16 mouse cellular contexts compared by ENCODE assay signal in genomic region chr1:138604736-138605135, GRCm38 (mm10). TPM values are rescaled to one million over a fixed set of nuclear protein-coding genes. Genes with fewer than 3 reads are reported as not detected.
DNase-seq lines count a peak whose midpoint lies in the region; ATAC-seq and TF ChIP-seq lines count a peak whose summit lies in the region.
"Had no signal": no experiment of that assay in that cellular context is flagged by ENCODE, and none has a peak within 500 bp of the region (broad histone marks: within the 10 kb centered on the region; RNA-seq: fewer than 3 reads in every experiment).

No protein-coding gene starts in this region.

- no peaks in the 10 kb centered on the region for H3K9me3 ChIP-seq in forebrain, embryonic 14.5 days (replicated peaks; ENCODE audit: control insufficient read depth, low read length)
- H3K9me3 ChIP-seq: heart, embryonic 13.5 days; hindbrain, embryonic 15.5 days; limb, embryonic 13.5 days had no signal

- no peaks in the 10 kb centered on the region for H3K36me3 ChIP-seq in forebrain, embryonic 14.5 days (ENCODE audit: control insufficient read depth, insufficient read depth, low read length)
- H3K36me3 ChIP-seq: heart, embryonic 13.5 days; hindbrain, embryonic 15.5 days had no signal

- 68% methylated on average over 2 of the region's 2 CpGs for WGBS in forebrain, embryonic 14.5 days

- CTCF ChIA-PET in Patski (lab: Charles Lee), result interaction anchor here (0.7 to 1.2 kb wide), 2 partner anchors 10 to 15 kb away, joined by 4 read pairs; partner anchors contain the start of gene Nek7

- POLR2A ChIA-PET in Patski (lab: Charles Lee), result interaction anchor here (1.0 to 2.0 kb wide), 2 partner anchors 14 to 41 kb away, joined by 3 to 6 read pairs; no protein-coding TSS in a partner anchor

- H3K4me1 ChIP-seq in forebrain, embryonic 14.5 days (ENCODE audit: control insufficient read depth, insufficient read depth, low read length), result no peaks in the 10 kb centered on the region
- H3K4me1 ChIP-seq: hindbrain, embryonic 15.5 days had no signal

- H3K4me3 ChIP-seq in forebrain, embryonic 14.5 days (ENCODE audit: low read depth, low read length), result no peak overlapping the region
- H3K4me3 ChIP-seq: heart, embryonic 13.5 days; hindbrain, embryonic 15.5 days; limb, embryonic 13.5 days had no signal

- TF ChIP-seq CTCF in Patski (IDR thresholded peaks at IDR 0.05), result no peak

- DNase-seq in adrenal gland, postnatal 10 days, result peak; percentile 24
- no peak for DNase-seq in adrenal gland, adult 8-10 months
- DNase-seq in kidney, adult 8-10 months, result peak; percentile 43 to 59
- DNase-seq in kidney, adult 18-20 months, result no peak
- no peak for DNase-seq in Patski (ENCODE audit: low read depth, low spot score)
- DNase-seq in kidney, postnatal 14 days, result peak; percentile 53
- no peak for DNase-seq in forebrain, embryonic 14.5 days (ENCODE audit: low spot score)
- DNase-seq in testis, postnatal 14 days (ENCODE audit: low spot score), result no peak
- DNase-seq: cerebellum, adult 9-10 months; gastrocnemius, postnatal 25 days; heart, postnatal 36 days; lung, postnatal 14 days; right cerebral cortex, postnatal 14 days had no signal

- peak; percentile 95 for ATAC-seq in Patski
- ATAC-seq in forebrain, embryonic 14.5 days, result no peak

- in situ Hi-C loops in Patski (cut with MboI; ENCODE audit: low pct_unique_long_range_greater_than_20kb), result no loop called here

- no peak overlapping the region for H3K9ac ChIP-seq in forebrain, embryonic 14.5 days (ENCODE audit: low read length)
- H3K9ac ChIP-seq: heart, embryonic 13.5 days; hindbrain, embryonic 15.5 days; limb, embryonic 13.5 days had no signal

- H3K27ac ChIP-seq in forebrain, embryonic 14.5 days (ENCODE audit: low read depth, low read length), result no peak overlapping the region
- H3K27ac ChIP-seq: heart, embryonic 13.5 days; hindbrain, embryonic 15.5 days; limb, embryonic 13.5 days had no signal

- H3K4me2 ChIP-seq in forebrain, embryonic 14.5 days (ENCODE audit: low read length), result no peak overlapping the region
- H3K4me2 ChIP-seq: heart, embryonic 13.5 days; hindbrain, embryonic 15.5 days; limb, embryonic 13.5 days had no signal

- no peaks in the 10 kb centered on the region for H3K27me3 ChIP-seq in Patski
- H3K27me3 ChIP-seq in forebrain, embryonic 14.5 days (replicated peaks; ENCODE audit: control insufficient read depth, insufficient read depth, low read length), result no peaks in the 10 kb centered on the region
- H3K27me3 ChIP-seq: heart, embryonic 13.5 days; hindbrain, embryonic 15.5 days; limb, embryonic 13.5 days had no signal

RNA-seq across cellular contexts. Expression of gene Nek7, which starts 15.2 kb away (rescaled TPM):
- total RNA-seq in adrenal gland, postnatal 10 days (2021), result 10 to 100 TPM; 44.1 to 45.6 TPM
- 10 to 100 TPM; 47.2 to 56.6 (median 48.7) TPM for total RNA-seq in adrenal gland, adult 8-10 months (2022)
- polyA plus RNA-seq in Patski (2021), result 72.7 TPM
- polyA plus RNA-seq in forebrain, embryonic 14.5 days (2014; fragmentation: Nextera tagmentation; extraction: Ambion mirVana), result 12.9 and 13.6 TPM in 2 replicates

Comparison
In these comparisons a context has a peak if more than half of its experiments do, and no peak if none do; other contexts are left out.
1. DNase-seq: peak in adrenal gland, postnatal 10 days (single experiment), kidney, adult 8-10 months (2 of 2) and kidney, postnatal 14 days (single experiment); none in adrenal gland, adult 8-10 months (single experiment), kidney, adult 18-20 months (single experiment), Patski (single experiment), forebrain, embryonic 14.5 days (single experiment) and testis, postnatal 14 days (single experiment).